Mouse (Mus musculus) heart, postnatal 0 days (tissue): ENCODE data around the gene Chad. TPM values are rescaled to one million over a fixed set of nuclear protein-coding genes. Genes with fewer than 3 reads are reported as not detected.

Experiments
- ATAC-seq: fragments of 200-750 bp; cut with Nextera tagmentation; 2 replicates; pipeline ENCODE4 v1.8.0; 2017; ENCODE audit warnings: low read depth, moderate number of reproducible peaks, moderate library complexity; ENCODE audit not compliant: insufficient read depth
- DNase-seq: peaks from one replicate; pipeline ENCODE4 v3.0.0-alpha.2; 2016; ENCODE audit warnings: low spot score
- H3K27ac ChIP-seq: fragments of 300-500 bp; sonication (generic); 2 replicates; pipeline ENCODE4 v1.5.1; 2014; ENCODE audit warnings: low read depth, mild to moderate bottlenecking
- H3K27me3 ChIP-seq: fragments of 300-500 bp; sonication (generic); 2 replicates; pipeline ENCODE4 v1.6.1; 2014; ENCODE audit warnings: low read length, mixed read lengths; ENCODE audit not compliant: control insufficient read depth, insufficient read depth
- H3K36me3 ChIP-seq: fragments of 300-500 bp; sonication (generic); replicated peaks from 2 replicates; pipeline ENCODE4 v1.6.1; 2014; ENCODE audit warnings: low read length, mixed read lengths; ENCODE audit not compliant: control insufficient read depth, insufficient read depth
- H3K4me1 ChIP-seq: fragments of 300-500 bp; sonication (generic); 2 replicates; pipeline ENCODE4 v1.6.1; 2014; ENCODE audit warnings: antibody characterized with exemption; ENCODE audit not compliant: control insufficient read depth, insufficient read depth
- H3K4me2 ChIP-seq: fragments of 300-500 bp; sonication (generic); 2 replicates; pipeline ENCODE4 v1.6.1; 2014; ENCODE audit warnings: low read depth, mild to moderate bottlenecking, low read length, moderate library complexity
- H3K4me3 ChIP-seq: fragments of 300-500 bp; sonication (generic); 2 replicates; pipeline ENCODE4 v1.5.1; 2014; ENCODE audit warnings: low read depth, low read length
- H3K9ac ChIP-seq: fragments of 300-500 bp; sonication (generic); replicated peaks from 2 replicates; pipeline ENCODE4 v1.6.1; 2014; ENCODE audit warnings: low read depth, low read length, mixed read lengths
- H3K9me3 ChIP-seq: fragments of 300-500 bp; sonication (generic); replicated peaks from 2 replicates; pipeline ENCODE4 v1.6.1; 2016; ENCODE audit warnings: low read length; ENCODE audit not compliant: control insufficient read depth
- CTCF ChIP-seq: IDR thresholded peaks from 2 replicates; pipeline ENCODE4 v1.5.1; 2016; ENCODE audit warnings: antibody characterized with exemption, control low read depth, low read depth
- EP300 ChIP-seq: IDR thresholded peaks from 2 replicates; pipeline ENCODE4 v1.6.1; 2016; ENCODE audit warnings: antibody characterized with exemption, low read depth
- WGBS: fragments of 180-500 bp; shearing (Covaris S2); extraction: QIAGEN DNeasy Blood & Tissue Kit; methylation state at CpG from one replicate; pipeline ENCODE4 v1.1.7; 2014; 5-methylcytosine and 5-hydroxymethylcytosine counted together
- polyA plus RNA-seq: library from polyadenylated mRNA; unstranded; fragments of >200 nt; fragmentation: Nextera tagmentation; extraction: Ambion mirVana; gene quantifications from 2 replicates; pipeline ENCODE4 v1.2.1, GENCODE M21; 2015
- total RNA-seq: library from RNA; depleted of rRNA; stranded (reverse); fragments of >200 nt; gene quantifications from 2 replicates; pipeline ENCODE4 v1.2.3, GENCODE M21; 2014; ENCODE audit warnings: low replicate concordance

Chad gene
- total and polyA plus RNA-seq, 2 experiments from 2014 or later = 0.36 TPM; not detected in 1

DNA sequence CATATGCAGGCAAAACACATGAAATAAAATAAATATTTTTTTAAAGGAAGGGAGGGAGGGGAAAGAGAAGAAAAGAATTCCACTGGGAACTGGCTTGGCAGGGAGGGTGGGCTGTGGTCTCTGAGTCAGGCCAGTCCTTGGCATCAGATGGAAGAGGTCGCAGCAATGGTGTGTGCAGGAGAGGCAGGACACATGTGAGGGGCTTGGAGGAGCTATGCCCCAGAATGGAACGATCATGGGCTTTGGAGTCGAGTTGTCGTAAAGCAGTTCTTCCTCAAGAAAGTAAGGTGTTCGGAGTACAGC, 14.5 kb upstream of the Chad start:
- Histone ChIP-seq H3K27me3 (no peaks in the 10 kb centered on the region), H3K9me3 (no peaks in the 10 kb centered on the region), H3K36me3 (no peaks in the 10 kb centered on the region), H3K4me2 (no peak overlapping the region), H3K4me1 (peaks cover 10% of the 10 kb centered on the region), H3K9ac (no peak overlapping the region), H3K4me3 (no peak overlapping the region), H3K27ac (no peak overlapping the region)
- WGBS = 84% methylated on average over 5 of the region's 5 CpGs
- ATAC-seq = no peak
- no peak for DNase-seq
- TF ChIP-seq EP300 (no peak), CTCF (no peak)

DNA sequence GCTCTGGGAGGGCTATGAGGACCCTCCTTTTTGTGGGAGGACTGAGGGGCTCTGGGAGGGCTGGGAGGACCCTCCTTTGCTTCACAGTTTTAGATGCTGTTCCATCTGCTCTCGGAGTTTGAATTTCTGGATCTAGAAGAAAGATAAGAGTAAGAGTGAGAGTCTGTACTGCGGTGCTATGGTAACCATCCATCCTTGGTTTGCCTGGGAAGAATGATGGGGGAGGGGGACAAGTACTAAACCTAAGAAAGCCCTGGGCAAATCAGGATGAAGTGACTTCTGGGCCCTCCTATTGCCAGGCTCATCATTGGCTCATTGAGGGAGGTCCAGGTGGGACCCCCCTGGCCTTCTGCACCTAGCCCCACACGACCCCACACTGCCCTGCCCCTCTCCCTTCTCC, 6.6 kb upstream of the Chad start:
- Histone ChIP-seq H3K36me3 (peaks cover 9% of the 10 kb centered on the region; the same call in 1 of the 2 replicates), H3K27ac (no peak overlapping the region), H3K4me1 (no peaks in the 10 kb centered on the region), H3K4me3 (no peak overlapping the region), H3K9me3 (no peaks in the 10 kb centered on the region), H3K27me3 (no peaks in the 10 kb centered on the region), H3K4me2 (no peak overlapping the region), H3K9ac (no peak overlapping the region)
- no peak for TF ChIP-seq EP300
- DNase-seq = no peak
- no peak for ATAC-seq
- 51% methylated on average over 3 of the region's 3 CpGs for WGBS

DNA sequence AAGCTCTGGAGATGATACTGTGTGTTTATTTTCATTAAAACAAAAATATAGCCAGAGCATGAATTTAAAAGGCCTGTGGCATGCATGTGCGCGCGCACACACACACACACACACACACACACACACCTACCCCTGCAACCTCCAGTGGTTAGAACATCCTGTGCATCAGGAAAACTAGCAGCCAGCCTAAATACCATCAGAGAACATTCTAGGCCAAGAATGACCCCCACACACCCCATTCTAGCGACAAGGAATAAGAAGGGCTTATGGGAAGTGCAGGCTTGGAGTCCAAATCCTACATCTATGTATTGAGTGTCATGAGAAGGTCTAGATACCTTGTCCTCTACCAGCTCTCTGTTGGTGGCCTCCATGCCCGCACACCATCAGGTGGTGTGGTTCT, 1.5 kb upstream of the Chad start:
- H3K9ac ChIP-seq = no peak overlapping the region
- H3K4me3 ChIP-seq = no peak overlapping the region
- 0 out of 2 replicates have a peak, but pooled peaks cover 13% of the 10 kb centered on the region for H3K27me3 ChIP-seq
- no peaks in the 10 kb centered on the region for H3K9me3 ChIP-seq
- peaks cover 9% of the 10 kb centered on the region; the same call in 1 of the 2 replicates for H3K36me3 ChIP-seq
- TF ChIP-seq CTCF (no peak), EP300 (no peak)
- WGBS = 92% methylated on average over 5 of the region's 5 CpGs
- H3K27ac ChIP-seq = no peak overlapping the region
- peaks cover 13% of the 10 kb centered on the region for H3K4me1 ChIP-seq
- DNase-seq (no peak), ATAC-seq (no peak)
- no peak overlapping the region for H3K4me2 ChIP-seq

DNA sequence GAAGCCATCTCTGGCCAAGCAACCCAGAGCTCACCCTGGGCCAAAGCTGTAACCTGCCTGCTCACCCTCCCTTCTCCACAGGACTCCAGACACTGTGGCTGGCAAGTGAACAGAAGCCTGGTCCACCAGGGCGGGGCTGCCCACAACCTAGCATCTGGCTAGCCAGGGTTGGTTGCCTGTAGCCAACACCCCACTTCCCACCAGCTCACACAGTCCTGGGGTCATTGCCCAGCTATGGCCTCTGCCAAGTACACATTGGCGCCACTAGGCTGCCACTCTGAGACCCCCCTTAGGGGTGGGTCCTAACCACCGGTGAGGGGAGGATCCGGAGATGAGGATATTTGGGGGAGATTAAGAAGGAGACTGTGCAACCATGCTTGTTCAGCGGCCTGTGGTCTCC, 1.0 kb upstream of the Chad start:
- ATAC-seq = no peak

DNA sequence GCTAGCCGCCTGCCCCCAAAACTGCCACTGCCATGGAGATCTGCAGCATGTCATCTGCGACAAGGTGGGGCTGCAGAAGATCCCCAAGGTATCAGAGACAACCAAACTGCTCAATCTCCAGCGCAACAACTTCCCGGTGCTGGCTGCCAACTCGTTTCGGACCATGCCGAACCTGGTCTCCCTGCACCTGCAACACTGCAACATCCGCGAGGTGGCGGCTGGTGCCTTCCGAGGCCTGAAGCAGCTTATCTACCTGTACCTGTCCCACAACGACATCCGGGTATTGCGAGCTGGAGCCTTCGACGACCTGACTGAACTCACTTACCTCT, 268 bp downstream of the Chad start:
- Histone ChIP-seq H3K27ac (no peak overlapping the region), H3K9me3 (no peaks in the 10 kb centered on the region), H3K4me2 (peak overlapping the region; percentile 55), H3K4me3 (peak overlapping the region; percentile 17; the same call in 1 of the 2 replicates), H3K9ac (peak overlapping the region; percentile 27; the same call in 1 of the 2 replicates), H3K36me3 (no peaks in the 10 kb centered on the region), H3K27me3 (0 out of 2 replicates have a peak, but pooled peaks cover 13% of the 10 kb centered on the region), H3K4me1 (peaks cover 13% of the 10 kb centered on the region)
- DNase-seq = no peak
- ATAC-seq = no peak
- 22% methylated on average over 16 of the region's 16 CpGs for WGBS
- TF ChIP-seq EP300 (no peak), CTCF (no peak)

More for the DNA sequence above, 1.0 kb upstream of the Chad start:
- Histone ChIP-seq H3K27ac (no peak overlapping the region), H3K4me1 (peaks cover 13% of the 10 kb centered on the region), H3K36me3 (0 out of 2 replicates have a peak, but pooled peaks cover 5% of the 10 kb centered on the region), H3K9ac (no peak overlapping the region), H3K9me3 (no peaks in the 10 kb centered on the region), H3K4me2 (peak overlapping the region; percentile 55), H3K27me3 (0 out of 2 replicates have a peak, but pooled peaks cover 13% of the 10 kb centered on the region), H3K4me3 (no peak overlapping the region)
- no peak for DNase-seq
- WGBS = 59% methylated on average over 5 of the region's 5 CpGs
- TF ChIP-seq CTCF = no peak
- TF ChIP-seq EP300 = no peak

DNA sequence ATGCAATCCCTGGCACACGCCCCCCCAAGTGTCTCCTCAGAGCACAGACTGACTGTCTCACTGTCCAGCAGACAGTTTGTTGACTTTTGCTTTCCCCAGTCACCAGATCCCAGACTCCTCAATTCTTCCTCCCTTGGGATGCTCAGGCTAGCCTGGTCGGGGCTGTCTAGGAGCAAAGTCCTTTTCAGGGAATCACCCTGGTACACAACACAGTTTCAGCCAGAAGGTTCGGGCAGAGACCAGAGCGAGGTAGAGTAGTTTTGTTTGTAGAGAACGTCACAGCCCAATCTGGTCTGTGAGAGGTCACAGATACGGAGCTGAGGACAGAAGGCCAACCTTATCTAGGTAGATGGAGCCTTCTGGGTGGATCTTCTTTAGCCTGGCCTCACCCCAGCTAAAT, 1.7 kb downstream of the Chad start:
- Histone ChIP-seq H3K27me3 (0 out of 2 replicates have a peak, but pooled peaks cover 13% of the 10 kb centered on the region), H3K27ac (no peak overlapping the region), H3K9ac (no peak overlapping the region), H3K9me3 (no peaks in the 10 kb centered on the region), H3K4me1 (peaks cover 13% of the 10 kb centered on the region), H3K36me3 (no peaks in the 10 kb centered on the region), H3K4me2 (no peak overlapping the region), H3K4me3 (no peak overlapping the region)
- WGBS = 55% methylated on average over 6 of the region's 6 CpGs
- ATAC-seq (no peak), DNase-seq (no peak)
- TF ChIP-seq CTCF (no peak), EP300 (no peak)
